Mouse (Mus musculus): ENCODE measurements around the gene Ablim1.

DNA sequence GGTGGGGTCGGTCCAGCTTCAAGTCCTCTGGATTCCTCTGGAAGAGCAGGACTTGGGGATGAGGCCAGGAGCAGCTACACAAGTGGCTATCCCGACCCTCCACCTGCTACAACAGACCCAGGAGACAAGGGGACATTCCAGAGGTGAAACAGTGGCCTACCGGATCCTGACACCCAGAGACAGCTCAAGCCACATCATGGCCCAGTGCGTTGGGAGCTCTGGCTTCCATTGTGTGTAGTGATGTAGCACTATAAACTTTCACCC, 215.7 kb downstream of the Ablim1 start:
- TF ChIP-seq CTCF (IDR thresholded peaks at IDR 0.05; ENCODE audit: low read depth) (no peak), EP300 (IDR thresholded peaks at IDR 0.05; ENCODE audit: low read depth) (no peak)
